Mouse (Mus musculus) v-Abl transformed pro-B cells (cell line): ENCODE measurements around the gene Pank3.

Experiments
- in situ Hi-C, 2 experiments: fragments of 400-800 bp; cut with MboI; formaldehyde crosslinking; loops; one replicate each; pipeline ENCODE4 v1.15.1; 2025; ENCODE audit not compliant: unreplicated experiment in 2 of 2

Pank3 gene

DNA sequence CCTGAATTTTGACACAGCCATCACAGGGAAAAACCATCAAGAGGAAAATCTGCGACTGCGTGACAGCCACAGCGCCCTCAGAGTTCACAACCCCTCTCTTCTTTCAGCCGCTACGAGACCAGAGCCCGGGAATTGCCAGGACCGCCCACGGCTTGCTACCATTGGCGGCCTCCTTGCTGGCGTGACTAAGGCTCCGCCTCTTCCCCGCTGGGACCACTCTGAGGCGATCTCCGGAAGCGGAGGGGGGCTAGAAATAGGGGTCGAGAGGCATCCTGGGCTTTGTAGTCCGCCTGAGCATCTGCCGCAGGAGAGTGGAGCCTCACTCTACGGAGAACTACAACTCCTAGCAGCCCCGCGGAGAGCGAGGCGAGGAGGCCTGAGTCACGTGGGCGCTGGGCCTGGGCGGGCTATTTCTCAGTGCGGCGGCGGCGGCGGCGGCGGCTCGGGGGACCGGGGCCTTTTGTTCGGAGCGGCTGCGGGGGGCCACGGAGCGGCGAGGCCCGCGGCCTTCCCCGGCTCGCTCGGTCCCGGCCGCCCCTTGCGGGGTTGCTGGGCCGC, at the start of gene Pank3:
Pank3 (plus strand) TSS at position 297 of the 558 bp plus-strand sequence.
- in situ Hi-C loops, result loop anchor here (5.0 to 25.0 kb wide), 3 partner anchors 63 to 932 kb away; partner anchors contain the start of genes Rars (in 1 of the 2) and Spdl1 (in 1 of the 2)

DNA sequence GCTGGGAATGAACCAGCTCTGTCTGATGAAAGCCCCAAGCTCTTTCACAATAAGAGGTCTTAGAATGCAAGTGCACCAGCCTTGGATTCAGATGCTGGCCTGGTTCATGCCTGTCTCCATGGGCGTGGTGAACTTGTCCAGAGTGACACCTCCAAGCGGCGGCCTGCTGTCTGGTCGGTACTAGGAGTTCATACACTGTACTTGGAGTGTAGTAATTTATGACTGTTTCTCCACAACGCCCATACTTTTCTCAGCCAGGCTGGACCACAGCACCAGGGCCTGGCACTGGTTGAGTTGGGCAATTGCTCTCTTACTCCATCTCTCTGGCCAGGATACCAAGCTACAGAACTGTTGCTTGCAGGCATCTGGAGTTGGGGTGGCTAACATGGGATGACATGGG, 45.4 kb upstream of the Pank3 start:
- in situ Hi-C loops, result loop anchor here in 1 of 2 experiments (25.0 kb wide), 1 partner anchor 288 kb away; no protein-coding TSS in a partner anchor

- in situ Hi-C loops, result no loop called here
Measured at GRCm38 (mm10) chr11:35726341-35726846, 42.9 kb upstream of the Pank3 start.

GRCm38 (mm10) chr11:35728200-35728599, 41.1 kb upstream of the Pank3 start:
- in situ Hi-C loops, result no loop called here

DNA sequence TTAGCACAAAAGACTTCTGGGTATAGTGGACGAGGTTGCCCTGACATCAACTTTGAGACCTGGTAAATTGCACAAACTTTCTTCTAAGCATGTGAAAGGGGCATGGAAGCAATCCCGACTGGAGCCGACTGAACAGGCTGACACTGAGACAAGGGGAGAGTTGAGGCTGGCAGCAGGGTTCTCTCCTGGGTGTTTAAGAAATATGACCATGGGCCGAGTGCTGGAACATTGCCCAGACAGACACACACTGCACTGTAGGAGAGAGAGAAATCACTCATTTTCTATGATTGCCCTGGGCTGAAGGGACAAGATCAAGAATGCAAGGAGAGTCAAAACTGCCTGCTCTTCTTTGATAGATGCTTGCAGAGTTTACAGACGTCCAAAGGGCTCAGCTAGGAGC, 40.1 kb upstream of the Pank3 start:
- in situ Hi-C loops, result no loop called here

- in situ Hi-C loops, result no loop called here
Measured at GRCm38 (mm10) chr11:35732366-35732765, 36.9 kb upstream of the Pank3 start.

DNA sequence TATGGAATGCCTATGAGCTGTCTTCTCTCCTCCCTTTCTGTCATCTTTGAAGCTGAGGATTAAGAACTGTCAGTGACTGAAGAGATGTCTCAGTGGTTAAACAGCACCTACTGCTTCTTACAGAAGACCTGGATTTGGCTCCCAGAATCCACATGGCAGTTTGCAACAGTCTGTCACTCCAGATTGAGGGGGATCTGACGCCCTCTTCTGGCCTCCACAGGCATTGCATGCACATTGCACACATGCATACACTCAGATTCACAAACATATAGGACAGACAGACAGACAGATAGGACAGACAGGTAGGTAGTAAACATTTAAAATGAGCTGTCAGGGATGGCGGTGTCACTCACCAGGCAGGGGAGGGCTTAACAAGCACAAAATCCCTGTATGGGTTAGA, 32.5 kb upstream of the Pank3 start:
- in situ Hi-C loops, result no loop called here

DNA sequence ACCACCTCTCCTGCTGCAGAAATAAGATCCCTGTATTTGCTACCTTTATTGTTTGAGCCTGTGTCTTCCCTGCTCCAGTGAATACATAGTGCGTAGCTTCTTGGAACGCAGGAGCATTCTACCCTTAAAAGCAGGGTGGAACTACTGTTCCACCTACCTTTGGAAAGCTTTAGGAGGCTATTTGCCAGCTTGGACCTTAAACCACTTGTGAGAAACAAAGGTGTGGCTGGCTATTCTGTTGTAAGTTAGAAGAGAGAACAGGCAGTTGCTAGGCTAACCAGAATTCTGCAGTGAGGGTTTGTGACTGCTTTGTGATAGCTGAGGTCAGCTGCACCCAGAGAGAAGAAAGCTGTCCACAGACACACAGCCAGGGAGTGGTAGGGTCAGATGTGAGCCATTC, 32.0 kb upstream of the Pank3 start:
- in situ Hi-C loops, result no loop called here

DNA sequence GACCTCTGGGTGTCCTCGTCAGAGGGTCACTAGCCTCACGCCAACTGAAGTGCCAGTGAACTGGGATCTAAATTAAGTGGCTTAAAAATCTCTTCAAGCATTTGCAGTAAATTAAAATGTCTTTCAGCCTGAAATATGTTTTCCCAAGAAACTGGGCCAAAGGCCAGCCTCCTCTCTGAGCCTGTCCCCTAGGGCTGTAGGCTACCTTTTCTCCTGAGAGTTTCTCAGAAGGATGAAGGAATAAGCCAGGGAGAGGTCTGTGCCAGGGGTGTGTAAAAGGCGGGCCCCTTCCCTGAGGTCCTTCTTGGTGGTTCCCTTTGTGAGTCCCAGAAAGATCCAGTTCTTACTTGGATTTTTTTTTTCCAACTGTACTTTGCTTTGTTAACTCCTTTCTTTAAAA, 31.2 kb upstream of the Pank3 start:
- in situ Hi-C loops, result no loop called here

DNA sequence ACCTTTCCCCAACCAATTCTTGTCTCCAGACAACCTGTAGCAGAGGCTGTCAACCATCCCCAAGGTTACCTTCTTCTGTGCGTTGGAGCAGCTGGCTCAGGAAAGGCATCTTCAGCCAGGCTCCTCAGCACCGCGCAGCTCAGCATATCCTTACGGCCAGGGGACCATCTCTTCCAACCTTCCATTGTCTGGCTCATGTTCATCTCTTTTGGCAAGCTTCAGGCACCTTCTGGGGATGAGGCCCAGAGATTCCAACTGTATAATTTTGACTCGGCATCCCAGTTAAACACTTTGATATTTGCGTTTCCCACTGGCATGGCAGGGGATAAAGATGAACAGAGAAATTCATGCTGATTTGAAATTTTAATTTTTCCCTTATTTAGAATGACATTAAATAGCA, 25.7 kb upstream of the Pank3 start:
- in situ Hi-C loops, result no loop called here

- in situ Hi-C loops, result no loop called here
Measured at GRCm38 (mm10) chr11:35744571-35744970, 24.7 kb upstream of the Pank3 start.

- in situ Hi-C loops, result loop anchor here in 1 of 2 experiments (25.0 kb wide), 1 partner anchor 913 kb away; the partner anchor contains the start of gene Spdl1
Measured at GRCm38 (mm10) chr11:35750578-35750977, 18.7 kb upstream of the Pank3 start.

DNA sequence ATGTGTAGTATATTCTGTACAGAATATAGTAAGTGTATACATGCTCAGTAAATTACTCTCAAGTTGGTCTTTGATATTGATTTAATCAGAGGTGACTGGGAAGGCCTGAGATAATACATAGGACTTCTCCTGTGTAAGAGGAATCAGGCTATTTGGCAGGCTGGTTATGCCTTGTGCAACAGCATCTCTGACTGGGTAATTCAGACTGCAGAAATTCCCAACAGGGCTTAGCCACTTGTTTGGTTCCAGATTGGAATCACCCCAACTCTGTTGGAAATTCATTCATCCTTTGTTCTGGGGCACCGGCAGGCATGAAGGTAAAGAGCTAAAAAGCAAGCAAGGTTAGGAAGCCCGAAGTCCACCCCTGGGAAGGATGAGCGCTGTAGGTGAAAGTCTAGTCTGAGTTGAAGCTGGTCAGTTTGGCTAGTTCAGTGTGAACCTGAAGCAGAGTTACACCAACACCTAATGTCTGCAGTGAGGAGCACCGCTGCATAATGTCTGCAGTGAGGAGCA, 14.3 kb upstream of the Pank3 start:
- in situ Hi-C loops, result loop anchor here in 1 of 2 experiments (25.0 kb wide), 1 partner anchor 918 kb away; the partner anchor contains the start of gene Spdl1

GRCm38 (mm10) chr11:35755546-35755945, 13.7 kb upstream of the Pank3 start:
- in situ Hi-C loops, result loop anchor here in 1 of 2 experiments (25.0 kb wide), 1 partner anchor 918 kb away; the partner anchor contains the start of gene Spdl1

DNA sequence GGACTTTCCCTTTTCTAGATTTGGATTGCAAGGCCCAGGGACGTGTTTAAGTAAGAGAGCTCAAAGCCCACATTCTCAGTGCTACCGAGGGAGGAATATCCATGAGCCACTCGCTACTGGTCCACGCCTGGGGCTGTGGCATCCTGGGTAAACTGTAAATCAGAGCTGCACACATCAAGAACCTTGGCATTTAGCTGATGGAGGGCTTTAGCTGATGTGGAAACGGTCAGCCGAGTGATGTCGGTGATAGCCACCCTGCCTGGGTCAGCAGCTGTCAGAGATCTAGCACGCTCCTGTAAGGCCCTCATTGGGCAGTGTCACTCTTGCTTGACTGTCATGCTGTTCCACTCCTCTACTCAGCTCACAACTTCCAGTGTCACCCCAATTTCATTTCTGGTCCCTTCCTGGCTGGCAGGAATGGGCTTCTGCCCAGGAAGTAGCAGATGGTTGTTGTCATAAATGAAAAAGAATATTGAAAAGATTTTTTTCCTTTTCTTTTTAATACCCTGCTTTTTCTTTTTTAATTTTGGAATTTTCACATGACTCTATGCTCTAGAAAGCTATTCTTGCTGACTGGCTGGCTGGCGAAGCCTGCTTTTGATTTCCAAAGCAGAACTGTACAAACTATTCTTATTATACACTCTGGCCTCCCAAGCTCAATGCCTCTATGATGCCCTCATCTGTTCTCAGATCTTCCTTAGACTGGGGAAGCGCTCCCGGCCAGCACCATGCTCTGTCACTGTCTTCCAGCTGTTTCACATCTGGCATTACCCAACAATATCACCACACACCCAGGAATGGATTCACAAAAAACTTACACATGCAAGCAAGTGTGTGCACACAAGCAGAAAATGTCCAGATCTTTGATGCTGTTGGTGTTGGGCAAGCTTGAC, 12.6 kb upstream of the Pank3 start:
- in situ Hi-C loops, result loop anchor here in 1 of 2 experiments (25.0 kb wide), 1 partner anchor 919 kb away; the partner anchor contains the start of gene Spdl1

- in situ Hi-C loops, result loop anchor here in 1 of 2 experiments (25.0 kb wide), 1 partner anchor 923 kb away; the partner anchor contains the start of gene Spdl1
Measured at GRCm38 (mm10) chr11:35760001-35760626, 9.2 kb upstream of the Pank3 start.

DNA sequence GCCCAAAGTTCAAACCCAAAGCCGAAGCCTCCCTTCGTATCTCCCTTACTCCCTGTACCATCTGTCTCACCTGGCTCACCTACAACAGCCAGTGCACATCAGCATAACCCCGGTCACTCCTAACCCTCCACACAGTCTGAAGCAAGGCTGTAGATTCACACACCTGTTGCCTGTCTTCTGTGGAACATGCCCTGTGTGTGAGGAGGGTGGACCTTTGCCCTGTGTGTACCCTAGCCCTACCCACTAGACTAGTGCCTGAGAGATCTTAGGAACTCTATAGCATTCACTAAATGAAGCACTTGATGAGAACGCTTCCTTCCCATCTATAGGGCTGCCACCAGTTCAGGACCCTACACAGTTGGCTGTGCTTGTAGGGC, 8.7 kb upstream of the Pank3 start:
- in situ Hi-C loops, result loop anchor here in 1 of 2 experiments (25.0 kb wide), 1 partner anchor 923 kb away; the partner anchor contains the start of gene Spdl1

DNA sequence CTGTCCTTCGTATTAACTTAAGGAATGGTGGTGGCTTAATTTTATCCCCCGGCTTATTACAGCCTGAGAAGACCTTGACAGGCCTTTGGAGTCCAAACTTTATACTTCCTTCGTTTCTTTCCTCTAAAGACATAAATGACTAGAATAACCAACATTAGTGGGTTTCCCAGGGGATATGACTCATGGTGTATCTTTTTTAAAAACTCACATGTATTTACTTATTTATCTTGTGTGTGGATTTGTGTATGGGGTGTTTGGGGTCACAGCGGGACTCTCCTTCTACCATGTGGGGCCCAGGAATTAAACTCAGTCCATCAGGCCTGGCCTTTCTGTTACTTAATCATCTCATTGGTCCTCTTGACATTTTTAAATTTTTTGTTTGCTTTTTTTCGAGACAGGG, 2.4 kb upstream of the Pank3 start:
- in situ Hi-C loops, result loop anchor here (5.0 to 25.0 kb wide), 3 partner anchors 65 to 930 kb away; partner anchors contain the start of genes Rars (in 1 of the 2) and Spdl1 (in 1 of the 2)

DNA sequence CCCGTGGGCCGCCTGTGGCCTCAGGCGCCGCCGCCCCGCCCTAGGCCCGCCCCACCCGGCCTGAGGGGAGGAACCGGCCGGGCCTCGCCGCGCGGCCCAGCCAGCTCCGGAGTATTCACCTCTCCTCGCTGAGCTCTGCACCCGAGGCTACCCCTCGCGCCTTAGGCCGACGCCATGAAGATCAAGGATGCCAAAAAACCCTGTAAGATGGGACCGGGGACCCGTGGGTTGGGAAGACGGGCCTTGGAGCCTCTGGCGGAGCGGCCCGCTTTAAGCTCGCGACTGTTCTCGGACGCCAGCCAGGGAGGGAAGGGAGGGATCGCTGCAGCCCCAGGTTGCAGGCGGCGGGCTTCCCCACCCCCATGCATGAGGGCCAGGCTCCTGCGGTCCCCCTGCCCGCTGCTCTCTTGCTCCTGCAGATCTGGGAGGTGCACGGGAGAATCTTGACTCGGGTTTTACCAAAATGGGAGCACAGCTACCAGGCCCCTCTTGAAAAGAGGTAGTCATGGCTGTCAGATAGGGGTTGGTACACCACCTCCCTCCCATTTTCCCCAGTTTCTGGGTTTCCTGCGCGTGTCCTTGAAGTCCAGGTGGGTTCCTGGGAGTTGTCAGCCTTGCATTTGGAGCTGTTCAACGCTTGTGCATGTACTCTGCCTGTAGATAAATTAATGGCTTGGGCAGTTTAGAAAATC, 608 bp downstream of the Pank3 start:
- in situ Hi-C loops, result loop anchor here (5.0 to 25.0 kb wide), 3 partner anchors 62 to 933 kb away; partner anchors contain the start of genes Rars (in 1 of the 2) and Spdl1 (in 1 of the 2)
